Mouse (Mus musculus) erythroblast, adult 5-6 weeks (primary cell): ENCODE measurements around the gene Ephb3. TPM values are rescaled to one million over a fixed set of nuclear protein-coding genes. Genes with fewer than 3 reads are reported as not detected.
A peak's percentile ranks its signal among the peaks of the same experiment; 100 is the strongest.
"Not testable (repeated sequence)": the region's sequence is repeated elsewhere in the genome, so short reads cannot be mapped to it uniquely, and the experiment has no call there.

Experiments
- ATAC-seq: replicated peaks from 2 replicates; pipeline ENCODE4 v1.8.0; 2016; ENCODE audit warnings: moderate number of reproducible peaks, mild to moderate bottlenecking, moderate TSS enrichment, inconsistent platforms; ENCODE audit not compliant: poor library complexity, low FRiP score, severe bottlenecking
- total RNA-seq, 2 experiments: library from RNA; stranded (forward) in 1 of 2; stranded (reverse) in 1 of 2; fragments of 150-400 nt in 1 of 2; fragments of 200-764, 138-1000 nt in 1 of 2; gene quantifications; 2 replicates each; pipeline versions ENCODE4 v1.2.3 to v1.2.4; 2015 to 2017; ENCODE audit warnings: low replicate concordance in 2 of 2

Ephb3 gene
- not detected in 2 replicates for total RNA-seq (2015; ENCODE audit: low replicate concordance)
- total RNA-seq (2017; ENCODE audit: low replicate concordance): not detected in 2 replicates

GRCm38 (mm10) chr16:21204367-21205092, at the start of gene Ephb3:
TSS of gene Ephb3 (plus strand) at chr16:21204755.
- ATAC-seq: peak; percentile 74

DNA sequence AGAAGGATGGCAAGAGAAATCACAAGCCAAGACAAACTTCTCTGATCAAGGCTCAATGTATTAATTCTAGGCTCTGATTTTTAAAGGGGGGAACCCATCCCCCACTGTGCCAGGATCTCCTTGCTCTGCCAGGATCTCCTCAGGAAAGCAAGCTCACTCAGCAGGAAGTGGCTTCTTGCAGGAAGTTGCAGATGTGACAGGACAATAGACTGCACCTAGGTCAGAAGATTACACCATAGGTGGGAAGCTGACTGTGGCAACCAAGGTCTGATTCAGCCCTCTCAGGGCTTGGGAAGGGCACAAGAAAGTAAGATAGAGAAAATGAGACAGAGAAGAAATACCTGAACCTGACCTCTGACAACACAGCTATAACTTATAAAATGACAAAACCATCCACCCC, 48.3 kb upstream of the Ephb3 start:
- not testable (repeated sequence) for ATAC-seq

DNA sequence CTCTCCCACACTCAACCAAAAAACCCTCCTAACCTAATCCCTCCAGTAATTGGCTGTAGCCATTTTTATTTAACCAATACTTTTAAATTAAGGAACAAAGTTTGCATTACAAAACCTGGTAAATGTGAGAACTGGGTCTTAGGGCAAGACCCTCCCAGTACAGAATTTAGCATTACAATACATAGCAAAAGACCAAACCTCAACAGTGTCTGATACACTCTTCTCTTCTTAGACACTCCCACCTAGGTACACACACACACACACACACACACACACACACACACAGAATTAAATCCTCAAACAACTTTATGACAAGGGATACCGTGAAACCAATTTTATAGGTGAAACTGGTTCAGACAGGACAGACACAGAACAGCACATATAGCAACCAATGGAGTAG, 45.3 kb upstream of the Ephb3 start:
- ATAC-seq: not testable (repeated sequence)

GRCm38 (mm10) chr16:21163423-21163822, 41.1 kb upstream of the Ephb3 start:
- ATAC-seq: not testable (repeated sequence)

GRCm38 (mm10) chr16:21165343-21166220, 39.0 kb upstream of the Ephb3 start:
- not testable (repeated sequence) for ATAC-seq

DNA sequence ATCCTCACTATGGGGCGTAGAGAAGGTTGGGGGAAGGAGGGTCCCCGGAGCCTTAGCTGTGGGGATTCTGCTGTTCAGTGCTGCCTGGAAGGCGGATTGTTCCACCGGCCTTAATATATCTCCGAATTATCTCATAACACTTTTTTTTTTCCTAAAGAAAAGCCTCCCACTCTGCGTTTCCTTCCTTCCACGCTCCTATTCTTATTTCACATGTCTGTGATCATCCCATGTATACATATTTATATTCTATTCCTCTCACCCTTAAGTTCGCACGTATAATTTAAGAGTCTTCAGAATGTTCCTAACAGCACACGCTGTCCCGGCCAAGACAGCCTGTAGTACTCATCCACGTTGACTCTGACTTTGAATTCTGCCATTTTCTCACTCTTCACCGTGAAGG, 35.8 kb upstream of the Ephb3 start:
- no peak for ATAC-seq

GRCm38 (mm10) chr16:21175236-21175635, 29.3 kb upstream of the Ephb3 start:
- no peak for ATAC-seq

DNA sequence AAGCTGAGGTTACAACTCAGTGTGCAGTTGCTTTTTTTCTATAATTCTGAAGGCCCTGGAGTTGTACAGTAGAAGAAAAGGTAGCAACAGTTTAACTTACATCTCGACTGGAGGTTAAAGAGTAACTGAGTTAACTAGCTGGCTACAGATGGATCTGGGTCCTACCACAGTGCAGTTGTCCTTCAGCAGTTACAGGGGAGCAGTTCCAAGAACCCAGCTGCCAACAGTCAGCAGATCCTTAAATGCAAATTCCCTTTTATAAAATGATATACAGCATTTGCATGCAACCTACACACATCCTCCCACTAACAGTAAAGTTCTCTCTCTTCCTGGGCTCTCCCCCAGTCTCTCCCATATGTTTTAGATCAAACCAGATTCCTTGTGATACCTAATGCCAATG, 22.4 kb upstream of the Ephb3 start:
- ATAC-seq: no peak

- ATAC-seq: no peak
Observed at GRCm38 (mm10) chr16:21184697-21185096, 19.9 kb upstream of the Ephb3 start.

DNA sequence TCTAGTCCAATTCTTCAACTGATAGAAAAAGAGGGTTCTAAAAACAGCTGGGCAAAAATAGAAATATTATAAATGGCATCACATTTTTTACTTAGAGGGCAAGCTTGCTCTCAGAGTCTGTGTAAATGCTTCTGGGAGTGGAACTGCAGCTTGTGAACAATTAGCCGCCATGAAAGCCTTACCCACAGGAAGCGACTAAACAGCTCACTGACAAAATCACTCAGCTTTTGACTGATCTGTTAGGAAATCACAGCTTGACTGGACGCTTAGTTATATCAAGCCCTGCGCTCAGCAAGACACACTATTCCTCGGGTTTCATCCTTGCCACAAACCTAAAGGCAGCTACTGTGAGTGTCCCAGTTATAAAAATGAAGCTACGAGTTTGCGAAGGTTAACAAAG, 17.0 kb upstream of the Ephb3 start:
- no peak for ATAC-seq

- ATAC-seq: no peak
Observed at GRCm38 (mm10) chr16:21188345-21188744, 16.2 kb upstream of the Ephb3 start.

GRCm38 (mm10) chr16:21191569-21191968, 13.0 kb upstream of the Ephb3 start:
- no peak for ATAC-seq

- no peak for ATAC-seq
Observed at GRCm38 (mm10) chr16:21192509-21193354, 11.8 kb upstream of the Ephb3 start.

GRCm38 (mm10) chr16:21194182-21194581, 10.4 kb upstream of the Ephb3 start:
- ATAC-seq: no peak

DNA sequence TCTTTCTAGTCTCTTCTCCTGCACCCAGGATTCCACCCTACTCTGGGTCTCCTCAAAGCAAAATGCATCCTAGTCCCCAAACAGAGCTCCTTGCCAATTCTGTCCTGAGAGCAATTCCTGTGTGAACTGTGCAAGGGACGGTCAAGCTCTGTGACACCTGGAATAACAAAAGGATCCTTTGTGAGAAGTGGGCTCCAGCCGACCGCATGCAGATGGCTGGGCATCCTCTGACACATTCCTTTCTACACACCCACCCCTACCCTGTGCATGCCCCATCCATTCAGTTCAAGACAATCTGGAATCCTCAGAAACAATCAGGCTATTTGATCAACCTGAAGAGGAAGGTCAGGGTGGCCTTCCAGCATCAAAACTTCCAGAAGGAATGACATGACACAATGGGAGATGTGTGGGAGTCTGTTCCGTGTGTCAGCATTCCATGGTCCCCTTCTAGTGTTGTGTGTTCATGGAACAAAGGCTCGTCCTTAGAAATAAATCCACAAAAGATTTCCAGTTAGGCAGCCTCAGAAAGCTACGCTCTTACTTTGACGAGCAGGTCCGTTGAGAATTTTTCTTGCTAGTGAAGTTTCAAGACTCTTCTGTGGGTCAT, 9.2 kb upstream of the Ephb3 start:
- ATAC-seq: no peak

DNA sequence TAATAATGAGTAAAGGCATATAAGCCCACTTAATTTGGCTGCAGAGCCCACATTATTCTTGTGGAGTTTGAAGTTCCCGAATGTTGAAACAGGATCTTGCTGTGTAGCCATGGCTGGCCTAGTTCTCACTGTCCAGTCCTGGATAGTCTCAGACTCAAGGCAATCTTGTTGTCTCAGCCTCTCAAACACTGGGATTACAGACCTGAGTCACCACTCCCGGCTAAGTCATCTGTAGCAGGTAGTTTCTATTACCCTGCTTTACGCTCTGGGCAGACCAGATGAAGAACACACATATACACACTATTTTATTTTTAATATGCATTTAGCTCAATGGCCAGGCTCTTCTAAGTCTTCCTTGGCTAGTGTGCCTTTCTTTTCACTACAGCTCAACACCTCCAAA, 8.0 kb upstream of the Ephb3 start:
- ATAC-seq: no peak

- no peak for ATAC-seq
Observed at GRCm38 (mm10) chr16:21197542-21197941, 7.0 kb upstream of the Ephb3 start.

DNA sequence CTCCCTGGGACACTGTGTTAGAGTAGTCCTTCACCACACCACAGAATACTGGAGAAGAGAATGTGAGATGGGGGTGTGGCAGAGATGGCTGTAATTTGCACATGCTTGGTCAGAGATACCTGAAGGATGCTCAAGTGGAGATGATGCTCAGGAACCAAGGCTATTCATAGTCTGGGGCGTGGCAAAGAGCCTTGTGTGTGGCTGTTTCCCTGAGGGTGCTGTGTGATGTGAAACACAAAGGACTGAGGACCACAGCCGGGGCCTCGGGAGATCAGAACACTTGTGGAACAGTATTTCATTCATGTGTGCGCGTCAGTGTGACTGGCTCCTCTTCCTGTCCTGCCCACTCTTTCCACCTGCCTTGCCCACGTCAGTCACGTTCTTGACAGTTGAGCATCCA, 6.5 kb upstream of the Ephb3 start:
- no peak for ATAC-seq

DNA sequence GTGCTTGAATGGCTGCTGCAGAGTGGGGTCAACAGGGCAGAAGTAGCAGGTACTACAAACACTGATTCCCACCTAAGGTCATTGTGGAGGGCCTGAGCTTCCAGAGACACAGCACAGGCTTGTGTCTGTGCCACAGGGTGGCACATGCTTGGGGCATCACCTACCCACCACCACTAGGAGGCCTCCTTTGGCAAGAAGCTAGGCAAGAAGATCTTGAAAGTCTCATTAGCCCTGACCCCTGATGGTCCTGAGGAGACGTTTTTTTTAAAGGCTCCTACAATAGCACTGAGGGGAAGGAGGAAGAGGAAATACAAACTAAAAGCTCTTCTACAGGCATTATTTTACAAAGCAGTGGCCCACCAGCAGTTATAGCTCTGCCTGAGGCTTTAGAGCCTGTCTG, 6.0 kb upstream of the Ephb3 start:
- no peak for ATAC-seq

- ATAC-seq: no peak
Observed at GRCm38 (mm10) chr16:21199426-21199825, 5.1 kb upstream of the Ephb3 start.
